Mouse (Mus musculus) liver, embryonic 14.5 days (tissue): ENCODE measurements around the gene Atxn1.

Experiments used
- CTCF ChIP-seq: IDR thresholded peaks from 2 replicates; pipeline ENCODE4 v1.5.1; 2016; ENCODE audit warnings: antibody characterized with exemption, low read depth, control low read depth
- EP300 ChIP-seq: IDR thresholded peaks from 2 replicates; pipeline ENCODE4 v1.6.1; 2016; ENCODE audit warnings: antibody characterized with exemption, low read depth

DNA sequence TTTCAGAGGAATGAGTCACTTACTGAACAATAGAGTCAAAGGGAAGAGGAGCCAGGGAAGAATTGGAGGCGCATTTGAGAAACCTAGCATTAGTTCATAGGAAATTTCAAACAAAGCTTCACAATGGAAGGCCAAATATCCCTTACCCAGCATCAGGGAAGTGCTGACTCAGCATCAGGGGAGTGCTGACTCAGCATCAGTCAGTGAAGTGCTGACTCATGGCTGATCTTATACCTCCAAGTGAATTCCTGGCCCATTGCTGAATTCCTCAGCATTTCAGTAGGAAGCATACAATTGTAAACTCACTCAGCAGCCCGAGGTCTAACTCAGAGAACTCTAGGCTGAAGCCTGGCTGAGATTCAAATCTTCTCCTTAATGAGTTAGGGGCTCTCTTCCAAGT, 213.6 kb downstream of the Atxn1 start:
- TF ChIP-seq EP300 (no peak), CTCF (no peak)
